Mouse (Mus musculus): ENCODE data around the gene Rab4a. TPM values are rescaled to one million over a fixed set of nuclear protein-coding genes. Genes with fewer than 3 reads are reported as not detected.

Gene Rab4a
- total RNA-seq, 1 experiment from 2014 or later = 23.6 TPM

Other genes with a start within 250 kb of the Rab4a start
- 28.8 and 39.2 TPM in 2 replicates for gene Rhou, start 152.1 kb upstream of the Rab4a start, total RNA-seq (2021)
- gene Ccsap, start 54.2 kb downstream of the Rab4a start, total RNA-seq (2021) = 2.7 and 4.4 TPM in 2 replicates
- 1.5 TPM in 1 of 2 replicates, not detected in the other for gene Acta1, start 88.8 kb downstream of the Rab4a start, total RNA-seq (2021)
- gene Nup133, start 143.3 kb downstream of the Rab4a start, total RNA-seq (2021) = 18.8 and 22.0 TPM in 2 replicates
- 10.4 and 14.3 TPM in 2 replicates for gene Abcb10, start 177.1 kb downstream of the Rab4a start, total RNA-seq (2021)
- gene Taf5l, start 215.4 kb downstream of the Rab4a start, total RNA-seq (2021) = 19.7 and 19.8 TPM in 2 replicates
- 11.3 and 11.5 TPM in 2 replicates for gene Urb2, start 215.5 kb downstream of the Rab4a start, total RNA-seq (2021)